Mouse (Mus musculus): ENCODE data around the gene Kcnn1. TPM values are rescaled to one million over a fixed set of nuclear protein-coding genes. Genes with fewer than 3 reads are reported as not detected.

Kcnn1 gene
- polyA plus RNA-seq, 1 experiment from 2014 or later = 14.3 TPM

GRCm38 (mm10) chr8:70846371-70847154, 16.5 kb downstream of the Kcnn1 start:
- WGBS = 61% methylated on average over 15 of the region's 15 CpGs

GRCm38 (mm10) chr8:70845108-70845507, 17.9 kb downstream of the Kcnn1 start:
- Histone ChIP-seq H3K36me3 (no peaks in the 10 kb centered on the region), H3K4me1 (peaks cover 9% of the 10 kb centered on the region), H3K27ac (replicated peaks) (no peak overlapping the region), H3K27me3 (no peaks in the 10 kb centered on the region), H3K9me3 (no peaks in the 10 kb centered on the region), H3K4me2 (replicated peaks) (no peak overlapping the region), H3K4me3 (no peak overlapping the region), H3K9ac (replicated peaks) (no peak overlapping the region)
- no peak for ATAC-seq (replicated peaks)
- 47% methylated on average over 5 of the region's 5 CpGs for WGBS

More at GRCm38 (mm10) chr8:70846371-70847154, 16.5 kb downstream of the Kcnn1 start:
- Histone ChIP-seq H3K4me2 (replicated peaks) (no peak overlapping the region), H3K9me3 (no peaks in the 10 kb centered on the region), H3K4me3 (no peak overlapping the region), H3K27ac (replicated peaks) (no peak overlapping the region), H3K9ac (replicated peaks) (no peak overlapping the region), H3K27me3 (no peaks in the 10 kb centered on the region), H3K36me3 (no peaks in the 10 kb centered on the region), H3K4me1 (no peaks in the 10 kb centered on the region; the same call in 1 of the 2 replicates)
- ATAC-seq (replicated peaks) = no peak

GRCm38 (mm10) chr8:70844523-70844922, 18.5 kb downstream of the Kcnn1 start:
- Histone ChIP-seq H3K27ac (replicated peaks) (no peak overlapping the region), H3K4me1 (peaks cover 12% of the 10 kb centered on the region), H3K36me3 (no peaks in the 10 kb centered on the region), H3K9me3 (no peaks in the 10 kb centered on the region), H3K4me3 (no peak overlapping the region), H3K4me2 (replicated peaks) (no peak overlapping the region), H3K9ac (replicated peaks) (no peak overlapping the region), H3K27me3 (no peaks in the 10 kb centered on the region)
- no peak for ATAC-seq (replicated peaks)
- WGBS = under 1% methylated on average over 6 of the region's 6 CpGs

- 88% methylated on average over 8 of the region's 8 CpGs for WGBS
- no peaks in the 10 kb centered on the region for H3K9me3 ChIP-seq
- H3K9ac ChIP-seq (replicated peaks) = 0 out of 2 replicates have a peak overlapping the region, but pooled peaks have one; percentile 15
- no peaks in the 10 kb centered on the region for H3K36me3 ChIP-seq
- H3K27me3 ChIP-seq = no peaks in the 10 kb centered on the region
- no peak overlapping the region for H3K4me3 ChIP-seq
- peaks cover 12% of the 10 kb centered on the region for H3K4me1 ChIP-seq
- no peak for ATAC-seq (replicated peaks)
- H3K27ac ChIP-seq (replicated peaks) = no peak overlapping the region
- H3K4me2 ChIP-seq (replicated peaks) = no peak overlapping the region
Measured at GRCm38 (mm10) chr8:70843941-70844340, 19.1 kb downstream of the Kcnn1 start.

- Histone ChIP-seq H3K27ac (replicated peaks) (no peak overlapping the region), H3K36me3 (no peaks in the 10 kb centered on the region), H3K4me3 (no peak overlapping the region), H3K4me2 (replicated peaks) (no peak overlapping the region), H3K27me3 (no peaks in the 10 kb centered on the region), H3K4me1 (peaks cover 18% of the 10 kb centered on the region), H3K9ac (replicated peaks) (no peak overlapping the region), H3K9me3 (no peaks in the 10 kb centered on the region)
- 84% methylated on average over 5 of the region's 5 CpGs for WGBS
- no peak for ATAC-seq (replicated peaks)
Measured at GRCm38 (mm10) chr8:70843214-70843773, 19.8 kb downstream of the Kcnn1 start.

- Histone ChIP-seq H3K4me1 (peaks cover 18% of the 10 kb centered on the region), H3K27ac (replicated peaks) (no peak overlapping the region), H3K9ac (replicated peaks) (no peak overlapping the region), H3K4me2 (replicated peaks) (no peak overlapping the region), H3K27me3 (no peaks in the 10 kb centered on the region), H3K36me3 (no peaks in the 10 kb centered on the region), H3K9me3 (no peaks in the 10 kb centered on the region), H3K4me3 (no peak overlapping the region)
- ATAC-seq (replicated peaks) = no peak
- WGBS = 77% methylated on average over 25 of the region's 25 CpGs
Measured at GRCm38 (mm10) chr8:70842484-70842883, 20.6 kb downstream of the Kcnn1 start.

- no peaks in the 10 kb centered on the region for H3K36me3 ChIP-seq
- ATAC-seq (replicated peaks) = no peak
- H3K4me3 ChIP-seq = no peak overlapping the region
- H3K27ac ChIP-seq (replicated peaks) = no peak overlapping the region
- no peak overlapping the region for H3K4me2 ChIP-seq (replicated peaks)
- WGBS = 40% methylated on average over 22 of the region's 22 CpGs
- H3K4me1 ChIP-seq = peaks cover 18% of the 10 kb centered on the region
- H3K27me3 ChIP-seq = no peaks in the 10 kb centered on the region
- no peak overlapping the region for H3K9ac ChIP-seq (replicated peaks)
- no peaks in the 10 kb centered on the region for H3K9me3 ChIP-seq
Measured at GRCm38 (mm10) chr8:70841147-70842072, 21.6 kb downstream of the Kcnn1 start.

- no peak overlapping the region for H3K4me3 ChIP-seq
- no peak overlapping the region for H3K4me2 ChIP-seq (replicated peaks)
- H3K9me3 ChIP-seq = no peaks in the 10 kb centered on the region
- no peaks in the 10 kb centered on the region for H3K27me3 ChIP-seq
- ATAC-seq (replicated peaks) = no peak
- H3K36me3 ChIP-seq = no peaks in the 10 kb centered on the region
- peak overlapping the region; percentile 94; the same call in 1 of the 2 replicates for H3K27ac ChIP-seq (replicated peaks)
- WGBS = 57% methylated on average over 10 of the region's 10 CpGs
- peaks cover 18% of the 10 kb centered on the region for H3K4me1 ChIP-seq
- no peak overlapping the region for H3K9ac ChIP-seq (replicated peaks)
Measured at GRCm38 (mm10) chr8:70840590-70840989, 22.5 kb downstream of the Kcnn1 start.

- 2% methylated on average over 55 of the region's 55 CpGs for WGBS
- Histone ChIP-seq H3K4me1 (peaks cover 18% of the 10 kb centered on the region), H3K9me3 (no peaks in the 10 kb centered on the region)
Measured at GRCm38 (mm10) chr8:70839408-70840351, 23.4 kb downstream of the Kcnn1 start, which contains the start of gene Arrdc2. Gene Arrdc2 (minus strand): TSS chr8:70839720.

GRCm38 (mm10) chr8:70838654-70839407, 24.2 kb downstream of the Kcnn1 start:
- Histone ChIP-seq H3K4me2 (replicated peaks) (peak overlapping the region; percentile 61), H3K27me3 (no peaks in the 10 kb centered on the region), H3K9me3 (no peaks in the 10 kb centered on the region), H3K36me3 (no peaks in the 10 kb centered on the region), H3K27ac (replicated peaks) (peak overlapping the region; percentile 94), H3K4me3 (peak overlapping the region; percentile 72), H3K9ac (replicated peaks) (peak overlapping the region; percentile 68), H3K4me1 (peaks cover 18% of the 10 kb centered on the region)
- peak; percentile 39 for ATAC-seq (replicated peaks)
- WGBS = 3% methylated on average over 66 of the region's 66 CpGs

More at GRCm38 (mm10) chr8:70839408-70840351, 23.4 kb downstream of the Kcnn1 start, which contains the start of gene Arrdc2:
- peak; percentile 97 for ATAC-seq (replicated peaks)
- Histone ChIP-seq H3K27me3 (no peaks in the 10 kb centered on the region), H3K36me3 (no peaks in the 10 kb centered on the region), H3K27ac (replicated peaks) (peak within 1 kb of the TSS; percentile 94), H3K9ac (replicated peaks) (peak within 1 kb of the TSS; percentile 68), H3K4me3 (peak within 1 kb of the TSS; percentile 72), H3K4me2 (replicated peaks) (peak within 1 kb of the TSS; percentile 61)

Measured in forebrain, embryonic 15.5 days (tissue).